Mouse (Mus musculus): ENCODE measurements at regions not wholly inside any gene's neighbourhood (a gene's known extent, or its start where the extent isn't known, plus 50 kb on each side); places are given as distances from the start of the nearest gene placed in this dataset.

DNA sequence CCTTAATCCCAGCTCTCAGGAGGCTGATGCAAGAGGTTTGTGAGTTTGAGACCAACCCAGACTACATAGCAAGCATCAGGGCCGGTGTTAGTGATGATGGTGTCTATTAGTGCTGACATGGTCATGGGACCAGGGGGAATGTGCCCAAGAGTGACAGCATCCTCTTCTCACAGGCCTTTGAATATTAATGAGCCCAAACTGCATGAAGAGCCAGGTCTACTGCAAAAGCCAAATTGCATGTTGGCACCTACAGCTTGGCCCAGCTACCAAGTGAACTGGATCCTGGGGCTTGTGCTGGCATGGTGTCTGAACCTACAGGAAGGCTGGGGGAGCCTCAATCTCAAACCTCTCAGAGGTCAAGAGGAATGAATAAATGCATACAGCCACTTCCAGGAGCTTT lies 70.0 kb downstream of the 4930426L09Rik start:
- DNase-seq, result no peak
- no peaks in the 10 kb centered on the region for H3K4me1 ChIP-seq (ENCODE audit: control insufficient read depth, insufficient read depth, low read length)
- ATAC-seq (ENCODE audit: low FRiP score, low TSS enrichment), result no peak
- no peaks in the 10 kb centered on the region for H3K36me3 ChIP-seq (ENCODE audit: control insufficient read depth, insufficient read depth, low read length)
- no peaks in the 10 kb centered on the region for H3K27me3 ChIP-seq (ENCODE audit: control insufficient read depth, insufficient read depth, low read length)
- H3K9ac ChIP-seq (replicated peaks; ENCODE audit: low read length), result no peak overlapping the region
- H3K27ac ChIP-seq (replicated peaks; ENCODE audit: low read depth, low read length), result no peak overlapping the region
- H3K4me2 ChIP-seq (ENCODE audit: low read length), result no peak overlapping the region
- H3K4me3 ChIP-seq (replicated peaks; ENCODE audit: low read depth, low read length), result no peak overlapping the region
- WGBS, result 100% methylated on average over 1 of the region's 1 CpGs
- no peaks in the 10 kb centered on the region for H3K9me3 ChIP-seq (ENCODE audit: control insufficient read depth, low read length)

DNA sequence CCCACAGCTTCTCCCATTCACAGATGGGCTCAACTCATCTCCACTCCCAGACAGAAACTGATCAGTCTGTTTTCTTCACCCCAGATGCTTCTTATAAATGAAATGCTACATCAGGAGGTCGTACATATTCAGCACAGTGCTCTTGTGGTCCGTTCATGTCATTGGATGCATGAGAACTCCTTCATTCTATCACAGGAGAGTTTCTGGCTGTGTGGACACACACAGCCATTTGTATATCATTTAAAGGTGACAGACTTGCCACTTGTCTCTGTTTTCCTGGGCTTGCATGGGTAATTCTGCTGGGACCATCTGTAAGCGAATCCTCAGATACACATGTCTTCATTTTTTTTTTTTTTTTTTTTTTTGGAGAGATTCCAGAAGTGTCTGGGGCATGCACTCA lies 85.7 kb downstream of the 4930426L09Rik start:
- no peak overlapping the region for H3K27ac ChIP-seq (replicated peaks; ENCODE audit: low read depth, low read length)
- no peak overlapping the region for H3K4me2 ChIP-seq (ENCODE audit: low read length)
- no peaks in the 10 kb centered on the region for H3K27me3 ChIP-seq (ENCODE audit: control insufficient read depth, insufficient read depth, low read length)
- no peak overlapping the region for H3K9ac ChIP-seq (replicated peaks; ENCODE audit: low read length)
- no peaks in the 10 kb centered on the region for H3K4me1 ChIP-seq (ENCODE audit: control insufficient read depth, insufficient read depth, low read length)
- H3K36me3 ChIP-seq (ENCODE audit: control insufficient read depth, insufficient read depth, low read length), result no peaks in the 10 kb centered on the region
- DNase-seq, result no peak
- H3K9me3 ChIP-seq (ENCODE audit: control insufficient read depth, low read length), result peaks cover 2% of the 10 kb centered on the region; the same call in 1 of the 2 replicates
- no peak for ATAC-seq (ENCODE audit: low FRiP score, low TSS enrichment)
- 83% methylated on average over 3 of the region's 3 CpGs for WGBS
- no peak overlapping the region for H3K4me3 ChIP-seq (replicated peaks; ENCODE audit: low read depth, low read length)

DNA sequence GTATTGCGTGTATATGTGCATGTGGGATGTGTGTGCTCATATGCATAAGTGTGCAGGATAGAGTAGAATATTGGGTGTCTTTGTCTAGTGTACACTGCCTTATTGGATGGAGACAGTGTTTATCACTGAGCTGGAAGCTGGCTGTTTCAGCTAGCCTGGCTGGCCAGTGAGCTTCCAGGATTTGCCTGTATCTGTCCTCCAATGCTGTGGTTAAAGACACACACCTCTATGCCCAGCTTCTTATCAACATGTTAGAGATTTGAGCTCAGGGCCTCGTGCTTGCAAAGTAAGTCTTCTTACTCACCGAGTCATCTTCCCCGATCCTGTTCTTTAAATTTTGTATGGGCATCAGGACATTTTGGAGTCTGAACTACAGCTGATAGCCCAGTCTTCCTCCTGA lies 87.0 kb downstream of the 4930426L09Rik start:
- Histone ChIP-seq H3K9ac (replicated peaks; ENCODE audit: low read length) (no peak overlapping the region), H3K4me1 (ENCODE audit: control insufficient read depth, insufficient read depth, low read length) (no peaks in the 10 kb centered on the region), H3K4me3 (replicated peaks; ENCODE audit: low read depth, low read length) (no peak overlapping the region), H3K27me3 (ENCODE audit: control insufficient read depth, insufficient read depth, low read length) (no peaks in the 10 kb centered on the region), H3K36me3 (ENCODE audit: control insufficient read depth, insufficient read depth, low read length) (no peaks in the 10 kb centered on the region), H3K4me2 (ENCODE audit: low read length) (no peak overlapping the region), H3K27ac (replicated peaks; ENCODE audit: low read depth, low read length) (no peak overlapping the region), H3K9me3 (ENCODE audit: control insufficient read depth, low read length) (peaks cover 2% of the 10 kb centered on the region; the same call in 1 of the 2 replicates)
- DNase-seq (no peak), ATAC-seq (ENCODE audit: low FRiP score, low TSS enrichment) (no peak)
- whole genome bisulfite sequencing, result 87% methylated on average over 4 of the region's 4 CpGs

DNA sequence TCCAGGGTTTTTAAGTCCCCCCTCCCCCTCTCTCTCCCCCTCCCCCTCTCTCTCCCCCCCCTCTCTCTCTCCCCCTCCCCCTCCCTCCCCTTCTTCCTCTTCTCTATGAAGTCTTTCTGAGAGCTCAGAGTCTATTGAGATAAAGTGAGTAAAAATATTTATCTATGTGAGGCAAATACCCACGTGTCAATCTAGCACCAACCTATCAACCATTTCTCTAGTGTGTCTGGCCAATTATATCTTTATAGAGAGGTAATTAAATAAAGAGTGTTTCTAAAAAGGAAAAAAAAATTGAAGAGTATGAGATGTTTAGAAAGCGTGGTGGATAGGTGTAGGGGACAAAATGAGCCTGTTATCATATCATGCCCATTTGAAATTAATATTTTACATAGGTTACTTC lies 88.0 kb downstream of the 4930426L09Rik start:
- H3K36me3 ChIP-seq (ENCODE audit: control insufficient read depth, insufficient read depth, low read length), result no peaks in the 10 kb centered on the region
- 83% methylated on average over 2 of the region's 2 CpGs for WGBS

DNA sequence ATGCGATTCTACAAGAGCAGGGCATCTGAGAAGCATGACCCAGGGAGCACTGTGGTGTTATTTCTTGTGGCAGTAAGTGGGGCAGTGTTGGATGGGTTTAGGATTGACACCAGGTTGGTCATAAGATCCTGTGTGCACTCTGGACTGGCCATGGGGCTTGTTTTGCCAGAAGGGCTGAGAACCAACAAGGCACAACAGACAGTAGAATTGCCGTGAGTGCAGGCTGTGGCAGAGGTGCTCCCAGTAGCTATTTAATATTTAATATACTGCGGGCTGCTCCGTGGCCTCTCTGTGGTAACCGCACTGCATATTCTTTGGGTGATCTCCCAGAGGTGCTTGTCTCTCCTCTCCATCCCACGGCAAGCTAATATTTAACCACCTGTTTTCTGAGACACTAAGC lies 88.5 kb downstream of the 4930426L09Rik start:
- ATAC-seq (ENCODE audit: low FRiP score, low TSS enrichment) (no peak), DNase-seq (no peak)
- H3K9ac ChIP-seq (replicated peaks; ENCODE audit: low read length), result no peak overlapping the region
- H3K36me3 ChIP-seq (ENCODE audit: control insufficient read depth, insufficient read depth, low read length), result no peaks in the 10 kb centered on the region
- no peaks in the 10 kb centered on the region for H3K4me1 ChIP-seq (ENCODE audit: control insufficient read depth, insufficient read depth, low read length)
- H3K4me3 ChIP-seq (replicated peaks; ENCODE audit: low read depth, low read length), result no peak overlapping the region
- no peak overlapping the region for H3K4me2 ChIP-seq (ENCODE audit: low read length)
- peaks cover 2% of the 10 kb centered on the region; the same call in 1 of the 2 replicates for H3K9me3 ChIP-seq (ENCODE audit: control insufficient read depth, low read length)
- H3K27ac ChIP-seq (replicated peaks; ENCODE audit: low read depth, low read length), result no peak overlapping the region
- WGBS, result 77% methylated on average over 6 of the region's 6 CpGs
- no peaks in the 10 kb centered on the region for H3K27me3 ChIP-seq (ENCODE audit: control insufficient read depth, insufficient read depth, low read length)

More for the DNA sequence above, 88.0 kb downstream of the 4930426L09Rik start:
- no peak for DNase-seq
- Histone ChIP-seq H3K4me3 (replicated peaks; ENCODE audit: low read depth, low read length) (no peak overlapping the region), H3K4me2 (ENCODE audit: low read length) (no peak overlapping the region), H3K27ac (replicated peaks; ENCODE audit: low read depth, low read length) (no peak overlapping the region), H3K9me3 (ENCODE audit: control insufficient read depth, low read length) (peaks cover 2% of the 10 kb centered on the region; the same call in 1 of the 2 replicates), H3K27me3 (ENCODE audit: control insufficient read depth, insufficient read depth, low read length) (no peaks in the 10 kb centered on the region), H3K4me1 (ENCODE audit: control insufficient read depth, insufficient read depth, low read length) (no peaks in the 10 kb centered on the region), H3K9ac (replicated peaks; ENCODE audit: low read length) (no peak overlapping the region)
- no peak for ATAC-seq (ENCODE audit: low FRiP score, low TSS enrichment)

DNA sequence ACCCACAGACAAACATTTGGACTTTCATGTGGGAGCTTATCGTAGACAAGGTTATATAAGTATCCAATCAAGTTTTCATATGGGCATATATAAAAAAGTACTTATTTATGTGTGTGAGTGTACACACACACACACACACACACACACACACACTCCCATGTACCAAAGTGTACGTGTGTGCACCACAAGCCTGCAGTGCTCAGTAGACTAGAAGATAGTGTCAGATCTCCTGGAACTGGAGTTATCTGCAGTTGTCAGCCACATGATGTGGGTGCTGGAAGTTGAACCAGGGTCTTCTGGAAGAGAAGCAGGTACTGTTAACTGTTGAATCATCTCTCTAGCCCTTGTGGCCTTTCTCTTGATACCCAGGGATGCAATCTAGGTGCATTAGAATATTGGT lies 99.7 kb upstream of the Armc3 start:
- ATAC-seq (ENCODE audit: low FRiP score, low TSS enrichment), result no peak
- H3K4me3 ChIP-seq (replicated peaks; ENCODE audit: low read depth, low read length), result no peak overlapping the region
- no peaks in the 10 kb centered on the region for H3K9me3 ChIP-seq (ENCODE audit: control insufficient read depth, low read length)
- H3K4me1 ChIP-seq (ENCODE audit: control insufficient read depth, insufficient read depth, low read length), result no peaks in the 10 kb centered on the region
- H3K9ac ChIP-seq (replicated peaks; ENCODE audit: low read length), result no peak overlapping the region
- H3K4me2 ChIP-seq (ENCODE audit: low read length), result no peak overlapping the region
- H3K27me3 ChIP-seq (ENCODE audit: control insufficient read depth, insufficient read depth, low read length), result no peaks in the 10 kb centered on the region
- no peak overlapping the region for H3K27ac ChIP-seq (replicated peaks; ENCODE audit: low read depth, low read length)
- 89% methylated on average over 2 of the region's 2 CpGs for WGBS
- DNase-seq, result no peak
- no peaks in the 10 kb centered on the region for H3K36me3 ChIP-seq (ENCODE audit: control insufficient read depth, insufficient read depth, low read length)

DNA sequence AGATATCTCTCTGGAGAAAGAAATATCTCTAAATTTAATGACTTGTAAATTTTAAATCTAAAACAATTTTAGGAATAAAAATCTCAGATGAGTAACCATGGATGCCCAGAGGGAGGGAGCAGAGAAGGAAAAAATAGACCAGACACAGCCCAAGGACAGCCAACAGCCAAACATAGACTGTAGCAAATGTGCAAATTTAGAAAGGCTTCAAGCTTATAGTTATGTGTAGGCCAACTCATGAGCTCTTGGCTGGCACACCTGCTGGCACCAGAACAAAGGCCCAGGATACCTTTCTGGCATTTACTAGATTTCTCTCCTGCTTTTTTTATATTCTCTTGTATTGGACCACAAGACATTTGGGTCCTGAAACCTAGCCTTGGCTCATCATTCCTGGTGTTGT lies 90.3 kb upstream of the Armc3 start:
- no peaks in the 10 kb centered on the region for H3K4me1 ChIP-seq (ENCODE audit: control insufficient read depth, insufficient read depth, low read length)
- ATAC-seq (ENCODE audit: low FRiP score, low TSS enrichment) (no peak), DNase-seq (no peak)
- H3K27ac ChIP-seq (replicated peaks; ENCODE audit: low read depth, low read length), result no peak overlapping the region
- H3K27me3 ChIP-seq (ENCODE audit: control insufficient read depth, insufficient read depth, low read length), result no peaks in the 10 kb centered on the region
- no peaks in the 10 kb centered on the region for H3K36me3 ChIP-seq (ENCODE audit: control insufficient read depth, insufficient read depth, low read length)
- H3K9ac ChIP-seq (replicated peaks; ENCODE audit: low read length), result no peak overlapping the region
- no peaks in the 10 kb centered on the region for H3K9me3 ChIP-seq (ENCODE audit: control insufficient read depth, low read length)
- H3K4me2 ChIP-seq (ENCODE audit: low read length), result no peak overlapping the region
- no peak overlapping the region for H3K4me3 ChIP-seq (replicated peaks; ENCODE audit: low read depth, low read length)

DNA sequence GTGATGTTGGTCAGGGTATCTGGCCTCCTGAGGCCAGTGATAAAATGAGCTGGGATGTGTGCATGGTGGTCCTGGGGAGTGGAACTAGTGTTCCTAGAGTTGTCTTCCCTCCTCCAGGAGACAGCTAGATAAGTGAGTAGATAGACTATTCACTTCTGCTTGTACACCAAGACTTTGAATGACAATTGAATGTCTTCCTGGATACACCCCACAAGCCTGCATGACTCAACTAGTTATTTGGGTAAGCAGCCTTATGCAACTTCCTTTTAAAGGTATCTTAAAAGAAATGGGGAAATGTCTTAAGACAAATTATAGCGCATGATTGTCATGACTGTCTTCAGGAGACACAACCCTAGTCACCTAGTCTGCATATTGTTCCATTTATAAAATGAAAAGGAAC lies 79.2 kb upstream of the Armc3 start:
- H3K27ac ChIP-seq (replicated peaks; ENCODE audit: low read depth, low read length), result no peak overlapping the region
- no peak for DNase-seq
- H3K4me2 ChIP-seq (ENCODE audit: low read length), result no peak overlapping the region
- H3K9me3 ChIP-seq (ENCODE audit: control insufficient read depth, low read length), result no peaks in the 10 kb centered on the region
- no peak for ATAC-seq (ENCODE audit: low FRiP score, low TSS enrichment)
- no peaks in the 10 kb centered on the region for H3K36me3 ChIP-seq (ENCODE audit: control insufficient read depth, insufficient read depth, low read length)
- H3K27me3 ChIP-seq (ENCODE audit: control insufficient read depth, insufficient read depth, low read length), result no peaks in the 10 kb centered on the region
- H3K4me1 ChIP-seq (ENCODE audit: control insufficient read depth, insufficient read depth, low read length), result no peaks in the 10 kb centered on the region
- WGBS, result 98% methylated on average over 1 of the region's 1 CpGs
- H3K4me3 ChIP-seq (replicated peaks; ENCODE audit: low read depth, low read length), result no peak overlapping the region
- no peak overlapping the region for H3K9ac ChIP-seq (replicated peaks; ENCODE audit: low read length)

DNA sequence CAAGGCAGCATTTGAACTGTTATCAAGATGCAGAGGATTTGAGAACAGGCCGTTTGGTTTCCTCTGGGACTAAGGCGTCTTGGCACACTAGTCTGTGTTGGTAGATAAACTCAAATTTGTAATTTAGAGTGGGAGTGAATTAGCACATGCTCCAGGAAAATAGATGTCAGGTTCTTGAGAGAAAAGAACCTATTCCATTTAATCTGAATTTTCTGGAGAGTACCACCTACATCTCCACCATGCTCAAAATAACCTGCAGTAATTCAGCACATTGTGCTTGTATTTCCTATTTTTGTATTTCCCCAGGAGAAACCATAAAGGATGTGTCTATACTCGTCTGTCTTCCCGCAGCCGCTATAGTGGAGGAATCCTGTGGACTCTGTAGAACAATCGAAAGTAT lies 66.2 kb upstream of the Armc3 start:
- Histone ChIP-seq H3K4me2 (ENCODE audit: low read length) (no peak overlapping the region), H3K36me3 (ENCODE audit: control insufficient read depth, insufficient read depth, low read length) (no peaks in the 10 kb centered on the region), H3K27ac (replicated peaks; ENCODE audit: low read depth, low read length) (no peak overlapping the region), H3K27me3 (ENCODE audit: control insufficient read depth, insufficient read depth, low read length) (no peaks in the 10 kb centered on the region), H3K9ac (replicated peaks; ENCODE audit: low read length) (no peak overlapping the region), H3K4me1 (ENCODE audit: control insufficient read depth, insufficient read depth, low read length) (no peaks in the 10 kb centered on the region), H3K4me3 (replicated peaks; ENCODE audit: low read depth, low read length) (no peak overlapping the region), H3K9me3 (ENCODE audit: control insufficient read depth, low read length) (no peaks in the 10 kb centered on the region)
- ATAC-seq (ENCODE audit: low FRiP score, low TSS enrichment) (no peak), DNase-seq (no peak)
- 88% methylated on average over 6 of the region's 6 CpGs for WGBS
